Mouse (Mus musculus): ENCODE measurements at regions not wholly inside any gene's neighbourhood (a gene's known extent, or its start where the extent isn't known, plus 50 kb on each side); places are given as distances from the start of the nearest gene placed in this dataset.

DNA sequence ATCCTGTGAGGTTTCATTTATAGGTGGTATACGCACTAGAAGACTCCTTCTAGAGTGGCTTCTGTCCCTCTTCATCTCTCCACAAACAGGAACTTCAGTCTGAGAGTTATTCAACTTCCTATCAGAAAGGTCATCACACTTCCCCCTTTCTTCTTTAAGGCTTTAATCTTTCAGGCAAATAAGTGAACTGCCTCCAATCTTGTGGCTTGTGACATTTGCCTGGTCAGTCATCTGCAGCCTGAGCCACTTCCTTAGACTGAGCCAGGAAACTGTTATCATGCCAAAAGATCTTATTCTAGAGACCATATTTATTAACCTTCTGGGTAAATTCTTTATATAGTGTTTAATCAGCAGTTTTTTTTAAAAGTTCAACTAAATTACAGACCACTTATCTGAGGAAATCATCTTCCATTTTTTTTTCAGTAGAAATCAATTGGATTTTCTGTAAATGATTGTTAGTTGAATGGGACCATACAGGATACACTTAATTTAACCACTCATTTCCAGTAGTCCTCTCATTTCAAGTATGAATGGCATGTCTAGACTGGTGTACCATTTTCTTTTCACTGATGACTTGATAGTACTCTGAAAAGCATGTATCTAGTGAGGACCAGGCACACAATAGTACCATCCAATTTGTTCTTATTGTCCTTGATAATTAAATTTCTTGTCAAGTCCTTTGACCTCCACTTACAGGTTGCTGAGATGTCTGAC, 234.4 kb downstream of the Rprm start:
- H3K27ac ChIP-seq (ENCODE audit: insufficient read depth, low read length), result no peak overlapping the region
- TF ChIP-seq POLR2A (IDR thresholded peaks at IDR 0.05; ENCODE audit: low read depth, low read length) (no peak), CTCF (IDR thresholded peaks at IDR 0.05; ENCODE audit: borderline replicate concordance, insufficient read depth, low read length) (no peak)

More for the DNA sequence above, 234.4 kb downstream of the Rprm start:
- H3K4me1 ChIP-seq (ENCODE audit: control insufficient read depth, insufficient read depth, low read length), result no peaks in the 10 kb centered on the region
- H3K4me3 ChIP-seq (ENCODE audit: insufficient read depth, low read length), result no peak overlapping the region

Measured in embryonic fibroblast, embryonic 13.5 days (primary cell).